Mouse (Mus musculus): ENCODE data around the gene Cdc34.

Cdc34 gene

DNA sequence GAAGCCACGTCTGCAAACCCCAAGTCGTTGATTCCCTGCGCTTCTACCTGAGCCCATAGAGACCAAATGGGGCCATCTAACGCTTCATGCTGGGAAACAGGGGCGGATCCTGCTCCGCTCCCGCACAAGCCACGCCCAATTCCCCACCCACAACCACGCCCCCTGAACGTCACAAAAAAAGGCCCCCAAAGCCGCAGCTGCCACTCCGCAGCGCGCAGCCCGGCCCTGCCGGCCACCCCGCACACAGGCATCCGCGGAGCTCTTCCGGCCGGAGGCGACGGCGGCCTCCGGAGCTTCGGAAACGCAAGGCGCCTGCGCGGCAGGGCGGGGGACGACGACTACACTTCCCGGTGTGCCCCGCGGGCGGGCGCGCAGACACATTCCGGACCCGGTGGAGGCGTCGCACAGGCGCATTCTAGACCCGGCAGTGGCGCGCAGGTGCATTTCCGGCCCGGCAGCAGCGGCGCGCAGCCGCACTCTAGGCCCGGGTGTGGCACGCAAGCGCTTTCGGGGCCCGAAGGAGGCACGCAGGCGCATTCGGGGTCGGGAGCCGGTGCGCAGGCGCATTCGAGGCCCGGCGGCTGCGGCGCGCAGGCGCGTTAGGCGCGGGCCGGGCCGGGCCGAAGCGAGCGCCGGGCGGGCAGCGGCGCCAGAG, at the start of gene Cdc34:
TSS of gene Cdc34 (plus strand) at position 605 of the 655 bp plus-strand sequence.
- DNase-seq (ENCODE audit: low spot score): peak; percentile 99

DNA sequence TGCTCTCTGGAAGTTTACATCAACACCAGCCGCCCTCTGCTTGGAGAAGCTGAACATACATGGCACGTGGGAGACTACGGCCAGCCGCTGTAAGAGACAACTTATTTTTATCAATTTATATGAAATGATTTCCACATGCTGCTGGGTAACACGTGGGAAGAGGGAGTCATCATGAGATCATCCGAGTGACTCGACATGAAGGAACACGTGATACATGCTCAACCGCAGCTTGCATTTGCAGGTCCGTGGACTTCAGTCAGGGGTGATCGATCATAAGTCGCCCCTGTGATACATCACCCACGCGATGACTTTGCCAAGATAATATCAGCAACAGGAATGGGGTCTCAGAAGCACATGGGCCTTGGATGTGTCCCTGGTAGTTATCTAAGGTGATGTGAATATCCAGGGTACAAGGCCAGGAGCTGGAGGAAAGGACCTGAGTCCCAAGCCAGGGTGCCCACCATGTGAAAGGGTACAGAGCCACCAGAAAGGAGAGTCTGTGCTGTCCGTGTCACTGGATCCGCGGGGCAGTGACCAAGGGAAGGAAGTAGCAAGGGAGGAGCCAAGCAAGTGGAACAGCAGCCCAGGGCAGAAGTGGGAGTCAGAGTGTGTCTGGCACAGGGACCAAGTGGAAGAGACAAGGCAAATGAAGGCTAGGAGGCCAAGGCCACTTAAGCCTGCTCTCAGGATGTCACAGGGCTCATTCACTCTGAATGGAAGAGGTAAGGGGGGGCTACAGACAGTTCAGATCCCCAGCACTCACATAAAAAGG, 48.8 kb upstream of the Cdc34 start:
- no peak for DNase-seq (ENCODE audit: low spot score)

DNA sequence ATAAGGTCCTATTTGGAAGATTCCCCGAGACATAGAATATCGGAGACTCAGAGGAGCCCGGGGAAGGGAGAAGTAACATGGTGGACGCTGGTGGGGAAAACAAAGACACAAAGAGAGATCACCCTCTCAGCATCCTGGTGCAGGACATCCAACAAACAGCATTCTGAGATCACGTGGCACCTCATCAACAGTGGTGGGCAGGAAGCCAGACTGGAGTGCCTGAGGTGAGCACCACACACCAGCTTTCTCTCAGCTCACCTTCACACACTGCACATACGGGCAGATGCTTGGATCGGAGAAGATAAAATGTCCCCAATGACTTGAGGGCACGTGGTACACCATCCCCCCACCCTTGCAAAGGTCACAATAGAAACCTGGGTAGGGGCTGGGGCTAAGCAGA, 45.7 kb upstream of the Cdc34 start:
- no peak for DNase-seq (ENCODE audit: low spot score)

DNA sequence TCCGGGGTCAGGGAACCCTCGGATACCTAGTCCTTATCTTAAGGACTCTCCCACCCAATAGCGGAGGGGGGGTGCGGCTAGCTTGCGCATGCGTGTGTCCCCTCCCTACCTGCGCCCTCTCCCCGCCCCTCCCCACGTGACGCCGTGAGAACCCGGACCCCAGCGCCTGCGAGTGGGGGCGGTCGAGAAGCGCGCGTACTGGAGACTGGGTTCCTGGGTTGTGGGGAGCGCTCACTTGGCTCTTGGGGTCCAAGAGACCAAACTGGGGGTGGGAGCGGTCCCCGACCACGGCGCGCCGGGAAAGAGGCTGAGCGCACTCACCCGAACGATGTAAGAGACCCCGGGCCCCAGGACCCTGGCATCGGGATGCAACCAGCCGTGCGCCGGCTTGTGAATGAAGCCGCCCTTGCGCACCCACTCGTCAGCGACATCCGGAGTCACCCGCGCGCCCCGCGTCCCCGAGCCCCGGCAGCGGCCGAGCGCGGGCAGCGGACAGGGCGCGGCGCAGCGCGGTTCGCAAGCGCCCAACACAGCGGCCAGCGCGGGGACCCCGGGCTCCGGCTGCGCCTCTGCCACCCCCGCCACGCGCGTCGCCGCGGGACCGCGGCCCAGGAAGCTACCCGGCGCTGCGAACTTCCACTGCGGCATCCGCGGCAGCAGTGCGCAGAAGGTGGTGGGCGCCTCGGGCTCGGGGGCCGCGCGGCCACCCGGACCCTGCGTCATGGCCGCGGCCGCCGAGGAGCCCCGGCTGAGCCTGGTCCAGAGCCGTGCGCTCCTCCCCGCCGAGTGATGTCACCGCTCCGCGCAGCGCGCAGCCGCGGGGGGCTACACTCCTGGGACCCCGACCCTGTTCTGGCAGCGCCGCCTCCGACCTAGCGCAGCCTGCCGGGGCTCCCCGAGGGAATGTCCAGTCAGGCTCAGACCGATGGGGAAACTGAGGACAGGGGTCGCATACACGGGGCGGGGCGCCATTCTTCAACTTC, 44.6 kb upstream of the Cdc34 start, which contains the start of gene Shc2:
TSS of gene Shc2 (minus strand) at position 791 of the 983 bp plus-strand sequence.
- DNase-seq (ENCODE audit: low spot score): peak; percentile 34

DNA sequence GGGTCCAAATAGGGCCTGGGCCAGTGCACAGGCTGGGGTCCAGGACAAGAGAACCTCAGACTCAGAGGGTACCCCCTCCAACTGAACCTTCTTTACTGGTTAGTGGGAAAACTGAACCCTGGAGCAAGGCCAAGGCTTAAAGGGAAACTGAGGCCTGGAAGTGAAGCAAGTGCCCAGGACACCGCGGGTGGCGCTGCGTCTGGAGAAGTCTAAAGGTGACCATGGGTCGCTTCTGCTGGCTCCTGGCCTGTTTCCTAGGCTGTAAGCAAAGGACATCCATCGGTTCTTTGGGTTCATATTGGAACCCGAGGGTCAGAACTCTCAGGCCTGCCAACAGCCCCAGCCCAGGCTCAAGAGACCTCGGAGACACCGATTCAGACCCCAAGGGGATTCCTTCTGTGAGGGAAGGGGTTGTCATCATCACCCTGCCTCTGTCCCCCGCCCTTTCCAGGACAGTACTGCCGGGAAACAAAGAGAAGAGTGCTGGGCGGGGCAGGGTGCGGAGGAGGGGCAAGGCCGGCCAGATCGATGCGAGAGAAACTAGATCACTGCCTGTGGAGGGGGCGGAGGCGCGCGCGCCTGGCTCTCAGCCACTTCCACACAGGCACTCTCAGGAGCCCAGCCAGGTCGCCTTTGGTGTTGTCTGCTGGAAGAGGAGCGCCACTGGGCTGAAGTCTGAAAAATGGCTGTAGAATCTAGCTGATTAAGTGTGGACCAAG, 43.4 kb upstream of the Cdc34 start:
- DNase-seq (ENCODE audit: low spot score): no peak

DNA sequence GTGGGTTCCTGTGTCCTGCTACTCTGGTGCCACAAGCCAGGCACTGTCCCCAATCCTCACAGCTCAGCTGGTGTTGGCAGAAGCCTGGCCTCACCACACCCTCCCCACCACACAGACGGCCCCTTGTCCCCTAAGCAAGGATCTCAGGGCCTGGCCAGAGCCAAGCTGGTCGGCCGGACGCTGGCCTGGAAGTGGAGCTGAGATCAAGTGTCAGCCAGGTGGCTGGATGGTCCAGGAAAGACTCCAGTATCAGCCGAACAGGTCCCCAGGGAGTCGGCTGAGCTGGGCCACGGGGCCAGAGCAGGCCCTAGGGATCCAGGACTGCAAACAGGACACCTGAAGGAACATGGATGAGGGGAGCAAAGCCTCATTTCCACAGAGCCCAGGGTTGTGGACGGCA, 36.3 kb upstream of the Cdc34 start, which contains the start of gene Odf3l2:
TSS of gene Odf3l2 (minus strand) at position 28 of the 400 bp plus-strand sequence.
- DNase-seq (ENCODE audit: low spot score): no peak

DNA sequence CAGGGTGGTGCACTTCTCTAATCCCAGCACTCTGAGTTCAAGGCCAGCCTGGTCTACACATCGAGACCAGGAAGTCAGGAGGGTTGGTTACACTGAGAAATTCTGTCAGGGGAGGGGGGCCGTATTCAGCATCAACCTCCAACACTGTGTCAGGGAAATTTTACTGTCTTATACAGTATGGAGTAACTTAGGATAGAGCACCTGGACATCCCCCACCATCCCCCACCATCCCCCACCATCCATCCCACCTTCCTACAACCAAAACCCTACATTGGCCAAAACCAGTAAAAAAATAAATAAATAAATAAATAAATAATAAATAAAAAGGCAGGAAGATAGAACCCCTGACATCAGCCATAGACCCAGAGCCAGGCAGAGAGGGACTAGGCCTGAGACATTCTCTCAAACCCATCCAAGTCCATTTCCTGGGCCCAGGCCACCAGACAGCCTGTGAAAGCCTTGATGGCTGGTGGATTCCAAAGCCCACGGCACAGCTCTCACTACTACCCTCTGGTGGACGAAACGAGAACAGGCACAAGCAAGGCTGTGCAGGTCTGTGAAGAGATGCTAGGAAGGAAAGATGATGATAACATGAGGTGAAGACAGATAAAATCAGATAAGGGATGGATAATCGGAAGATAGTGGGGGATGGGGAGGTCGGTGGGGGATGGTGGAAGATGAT, 32.8 kb upstream of the Cdc34 start:
- no peak for DNase-seq (ENCODE audit: low spot score)

DNA sequence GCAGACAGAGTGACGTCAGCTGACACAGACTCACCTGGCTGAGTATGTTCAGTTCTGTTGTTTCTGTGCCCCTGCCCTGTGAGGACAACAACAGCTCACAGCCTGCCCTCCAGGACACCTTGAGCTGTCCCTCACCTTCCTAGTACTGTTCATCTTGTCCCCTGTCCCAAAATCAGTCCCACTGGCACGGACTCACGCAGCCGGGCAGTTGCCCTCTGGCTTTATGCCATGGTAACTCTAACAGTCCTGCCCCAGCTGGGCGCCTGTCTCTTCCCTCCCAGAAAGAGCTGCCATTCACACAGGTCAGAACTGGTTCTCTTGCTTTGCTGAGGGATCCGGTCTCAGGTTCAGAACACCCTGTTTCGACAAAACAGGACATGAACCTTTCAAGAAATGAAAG, 29.2 kb upstream of the Cdc34 start:
- no peak for DNase-seq (ENCODE audit: low spot score)

DNA sequence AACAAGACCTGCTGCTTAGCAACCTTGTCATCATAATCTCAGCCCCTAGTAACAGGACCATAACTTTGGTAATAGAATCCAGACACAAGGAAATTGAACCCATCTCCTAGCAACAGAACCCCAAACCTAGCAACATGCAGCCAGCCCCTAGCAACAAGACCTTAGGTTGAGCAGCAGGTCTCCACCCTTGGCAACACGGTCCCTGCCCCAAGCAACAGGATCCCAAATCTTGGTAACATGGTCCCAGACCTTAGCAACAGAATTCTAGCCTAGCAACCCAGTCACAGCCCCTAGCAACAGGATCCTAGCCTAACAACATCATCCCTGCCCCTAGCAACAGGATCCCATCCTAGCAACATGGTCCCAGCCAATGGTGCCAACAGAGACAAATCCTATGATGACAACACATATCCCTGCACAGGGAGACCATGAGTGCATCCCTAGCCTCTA, 27.0 kb upstream of the Cdc34 start:
- no peak for DNase-seq (ENCODE audit: low spot score)

DNA sequence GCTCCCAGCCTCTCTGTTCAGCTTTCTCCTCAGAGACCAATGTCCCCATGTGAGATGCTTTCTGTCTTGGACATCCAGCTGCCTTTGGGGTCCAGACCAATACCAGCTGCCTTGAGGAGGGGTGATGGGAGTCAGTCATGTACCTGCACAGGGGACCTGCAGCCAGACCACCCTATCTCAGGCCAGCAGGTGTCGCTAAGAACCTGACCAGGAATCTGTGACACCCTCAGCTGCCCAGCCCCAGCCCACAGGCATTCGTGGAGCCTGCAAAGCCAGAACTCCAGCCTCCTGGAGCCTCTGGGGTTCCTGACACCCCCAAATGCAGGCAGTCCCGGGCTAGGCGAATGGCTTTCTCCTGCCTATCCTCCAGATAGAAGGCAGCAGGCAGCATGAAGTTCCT, 23.2 kb upstream of the Cdc34 start:
- no peak for DNase-seq (ENCODE audit: low spot score)

DNA sequence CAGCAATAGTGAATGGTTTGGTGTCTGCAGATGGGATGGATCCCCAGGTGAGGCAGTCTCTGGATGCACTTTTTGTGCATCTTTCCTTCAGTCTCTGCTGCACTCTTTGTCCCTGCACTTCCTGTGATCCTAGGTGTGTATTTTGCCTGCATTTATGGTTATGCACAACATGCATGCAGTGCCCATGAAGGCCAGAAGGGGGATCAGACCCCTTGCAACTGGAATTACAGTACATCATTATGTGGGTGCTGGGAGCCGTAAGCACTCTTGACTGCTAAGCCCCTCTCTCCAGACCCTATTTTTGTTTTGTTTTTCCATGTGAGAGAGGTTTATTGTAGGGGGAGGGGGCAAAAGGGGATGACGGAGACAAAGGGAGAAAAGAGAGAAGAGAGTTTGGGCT, 21.7 kb upstream of the Cdc34 start:
- no peak for DNase-seq (ENCODE audit: low spot score)

DNA sequence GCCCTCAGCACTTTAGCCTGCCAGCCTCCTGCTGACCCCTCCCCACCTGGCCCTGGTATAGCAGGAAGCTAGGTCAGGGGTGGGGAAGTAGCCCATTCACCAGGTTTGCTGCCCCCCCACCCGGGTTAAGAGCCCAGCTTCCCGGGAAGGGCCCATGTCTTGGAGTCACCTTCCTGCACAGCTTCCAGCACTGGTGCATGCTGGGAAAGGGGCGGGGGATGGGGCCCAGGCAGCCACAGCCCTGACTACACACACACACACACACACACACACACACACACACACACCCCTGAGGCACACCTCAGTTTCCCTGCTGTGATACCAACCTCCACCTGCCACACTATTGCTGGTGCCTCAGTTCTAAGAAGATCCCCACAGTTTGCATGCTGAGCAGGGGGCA, 20.1 kb upstream of the Cdc34 start:
- DNase-seq (ENCODE audit: low spot score): no peak

DNA sequence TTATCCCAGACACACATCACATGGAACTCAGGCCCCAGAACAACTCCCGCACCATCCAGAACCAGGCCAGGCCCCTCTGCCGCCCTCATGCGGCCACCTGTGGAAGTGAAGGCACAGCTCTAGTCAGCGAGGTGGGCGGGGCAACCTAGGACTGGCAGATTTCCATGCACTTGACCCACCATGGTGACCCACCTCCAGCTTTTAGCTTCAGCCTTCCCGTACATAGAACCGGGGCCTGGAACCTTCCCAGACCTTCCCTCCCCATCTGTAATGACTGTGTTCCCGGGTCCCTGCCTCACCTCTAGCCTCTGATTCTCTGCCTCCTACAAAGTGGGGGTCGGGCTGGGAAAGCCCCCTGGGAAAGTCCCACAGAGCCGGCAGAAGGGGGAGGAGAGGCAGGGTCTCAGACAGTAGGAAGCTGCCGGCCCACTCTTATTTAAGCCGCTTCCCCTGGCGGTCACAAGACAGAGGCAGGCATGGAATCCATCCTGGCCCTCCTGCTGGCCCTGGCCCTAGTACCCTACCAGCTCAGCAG, 17.8 kb upstream of the Cdc34 start, which contains the start of gene Madcam1:
TSS of gene Madcam1 (plus strand) at position 429 of the 535 bp plus-strand sequence.
- peak; percentile 41 for DNase-seq (ENCODE audit: low spot score)

DNA sequence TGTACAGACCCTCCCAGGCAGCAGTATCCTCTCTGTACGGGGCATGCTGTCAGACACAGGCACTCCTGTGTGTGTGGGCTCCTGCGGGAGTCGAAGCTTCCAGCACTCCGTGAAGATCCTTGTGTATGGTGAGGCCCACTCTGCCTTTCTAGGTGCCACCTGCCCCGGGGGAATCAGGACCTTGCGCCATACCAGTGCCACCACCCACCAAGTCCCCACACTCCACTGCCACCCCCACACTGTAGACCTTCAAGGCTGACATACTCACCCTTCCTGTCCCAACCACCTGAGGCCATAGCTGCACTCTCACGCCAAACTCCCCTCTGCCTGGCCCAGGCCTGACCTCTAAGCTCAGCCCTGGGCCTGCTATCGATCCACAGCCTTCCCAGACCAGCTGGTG, 16.9 kb upstream of the Cdc34 start:
- no peak for DNase-seq (ENCODE audit: low spot score)

DNA sequence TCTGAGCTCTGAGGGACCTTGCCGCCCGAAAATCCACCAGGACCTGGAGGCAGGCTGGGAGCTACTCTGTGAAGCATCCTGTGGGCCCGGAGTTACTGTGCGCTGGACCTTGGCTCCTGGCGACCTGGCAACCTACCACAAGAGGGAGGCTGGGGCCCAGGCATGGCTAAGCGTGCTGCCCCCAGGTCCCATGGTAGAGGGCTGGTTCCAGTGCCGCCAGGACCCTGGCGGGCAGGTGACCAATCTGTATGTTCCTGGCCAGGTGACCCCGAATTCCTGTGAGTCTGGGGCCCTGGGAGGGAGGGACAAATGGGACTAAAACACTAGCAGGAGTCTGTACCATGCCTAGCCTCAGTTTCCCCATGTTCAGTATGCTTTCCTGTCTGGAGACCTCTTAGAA, 15.5 kb upstream of the Cdc34 start:
- no peak for DNase-seq (ENCODE audit: low spot score)

DNA sequence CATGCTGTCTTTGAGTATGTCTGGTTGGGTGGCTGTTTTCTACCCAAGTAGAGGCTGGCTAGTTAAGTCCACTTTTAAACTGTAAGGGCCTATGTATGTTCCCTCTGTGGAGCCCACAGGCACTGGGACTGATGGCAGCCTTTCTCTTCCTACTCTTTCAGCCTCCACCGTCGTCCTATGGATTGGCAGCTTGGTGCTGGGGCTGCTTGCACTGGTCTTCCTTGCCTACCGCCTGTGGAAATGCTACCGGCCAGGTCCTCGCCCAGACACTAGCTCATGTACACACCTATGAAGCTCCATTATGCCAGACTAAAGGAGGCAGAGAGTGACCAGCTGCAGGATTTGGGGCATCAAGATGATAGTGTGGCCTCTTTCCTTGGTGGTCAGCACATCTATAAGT, 13.9 kb upstream of the Cdc34 start:
- no peak for DNase-seq (ENCODE audit: low spot score)

DNA sequence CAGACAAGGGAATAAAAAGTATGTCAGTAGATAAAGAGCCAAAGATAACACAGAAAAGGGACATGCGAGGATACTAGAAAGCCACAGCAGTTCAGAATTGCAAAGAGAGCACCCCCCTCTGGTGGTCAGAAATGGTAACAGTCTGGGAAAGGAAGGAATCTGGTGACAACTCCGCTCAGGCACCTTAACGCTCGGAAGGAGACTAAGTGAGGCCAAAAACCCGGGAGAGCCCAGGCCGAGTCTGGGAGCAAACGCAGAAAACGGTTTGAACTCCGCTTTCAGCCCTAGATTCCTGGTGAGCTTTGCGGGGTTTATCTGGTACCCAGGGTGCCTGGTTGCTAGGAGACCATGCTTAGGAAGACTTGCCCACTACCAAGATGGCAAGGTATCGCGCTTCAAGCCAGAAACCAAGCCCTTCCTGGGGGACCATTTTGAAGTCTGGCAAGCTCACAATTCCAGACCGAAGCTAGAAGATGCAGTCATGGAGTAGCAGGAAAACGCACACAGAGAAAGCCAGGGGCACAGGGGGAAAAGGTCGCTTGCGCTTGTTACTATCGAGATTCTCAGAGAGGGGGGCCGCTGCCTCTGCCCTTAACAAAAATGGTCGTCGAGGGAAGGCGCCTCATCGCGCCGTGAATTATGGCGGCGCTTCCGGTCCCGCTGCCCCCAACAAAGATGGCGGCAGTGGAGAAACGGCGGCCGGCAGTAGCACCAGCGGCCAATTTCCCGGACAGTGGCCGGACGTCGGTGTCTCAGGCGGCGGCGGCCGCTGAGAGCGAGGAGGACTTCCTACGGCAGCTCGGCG, 13.0 kb upstream of the Cdc34 start, which contains the start of gene Tpgs1:
TSS of gene Tpgs1 (plus strand) at position 599 of the 805 bp plus-strand sequence.
- peak; percentile 95 for DNase-seq (ENCODE audit: low spot score)

DNA sequence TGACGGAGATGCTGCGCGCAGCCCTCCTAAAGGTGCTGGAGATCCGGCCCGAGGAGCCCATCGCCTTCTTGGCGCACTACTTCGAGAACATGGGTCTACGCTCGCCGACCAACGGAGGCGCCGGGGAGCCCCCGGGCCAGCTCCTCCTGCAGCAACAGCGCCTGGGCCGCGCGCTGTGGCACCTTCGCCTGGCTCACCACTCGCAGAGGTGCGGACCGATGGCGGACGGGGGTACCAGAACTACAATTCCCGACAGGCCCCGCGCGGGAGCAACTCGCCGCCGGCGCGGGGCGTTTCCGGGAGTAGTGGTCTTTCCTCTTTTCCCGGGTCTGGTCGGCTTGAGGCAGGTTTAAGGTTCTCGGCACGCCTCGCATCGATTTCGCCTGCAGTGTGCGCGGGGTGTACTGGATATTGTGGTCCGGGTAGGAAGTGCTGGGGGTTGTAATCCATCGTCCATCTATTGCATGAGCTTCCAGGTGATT, 12.4 kb upstream of the Cdc34 start:
- DNase-seq (ENCODE audit: low spot score): peak; percentile 85

DNA sequence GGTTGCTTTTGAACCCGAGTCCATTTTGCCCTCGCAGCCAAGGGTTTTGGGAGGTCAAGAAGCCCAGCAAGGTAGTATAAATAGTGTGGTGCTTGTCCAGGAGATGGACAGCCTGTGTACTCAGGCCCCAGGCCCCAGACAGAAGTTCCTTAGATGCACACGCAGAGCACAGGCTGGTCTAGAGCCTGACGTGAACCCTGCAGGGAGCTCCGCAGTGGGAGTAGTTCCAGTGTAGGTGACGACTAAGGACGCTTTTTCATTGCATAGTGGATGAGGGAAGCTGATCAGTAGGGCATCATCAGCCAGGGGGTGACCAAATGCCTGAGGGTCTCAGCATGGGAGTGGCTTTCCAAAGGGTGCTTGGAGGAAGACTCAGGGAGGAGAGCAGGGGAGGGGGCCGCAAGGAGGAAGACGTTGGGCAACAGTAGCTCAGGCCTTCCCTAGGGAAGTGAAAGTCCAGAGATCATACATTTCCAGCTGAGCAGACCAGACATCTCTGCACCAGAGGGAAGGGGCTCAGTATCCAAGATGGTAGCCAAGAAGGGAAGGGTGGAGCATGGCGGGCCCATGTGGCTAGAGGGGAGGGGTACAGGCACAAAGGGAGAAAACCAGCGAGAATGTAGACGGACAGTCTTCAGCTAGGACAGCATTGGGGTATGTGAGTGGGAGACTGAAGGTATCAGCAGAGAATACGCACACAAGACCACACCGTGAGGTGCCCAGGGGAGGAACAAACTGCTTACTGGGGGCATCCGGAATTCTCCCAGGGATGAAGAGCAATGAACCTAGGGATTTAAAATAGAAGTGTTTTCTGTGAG, 11.7 kb upstream of the Cdc34 start:
- DNase-seq (ENCODE audit: low spot score): no peak

Data from yolk sac, embryonic 10.5 days (tissue).